Mouse (Mus musculus) brain, adult 10 weeks (tissue): Measurements from ENCODE around the gene Vmn1r35. TPM values are rescaled to one million over a fixed set of nuclear protein-coding genes. Genes with fewer than 3 reads are reported as not detected.

Experiments
- polyA plus RNA-seq: library from polyadenylated mRNA; stranded (reverse); fragments of 350-450 nt; fragmentation: Illumina TruSeq; extraction: RNeasy Lipid Tissue Mini Kit (QIAGEN cat#74804); gene quantifications from one replicate; pipeline ENCODE4 v1.2.3, GENCODE M21; 2015; ENCODE audit warnings: low read depth, low replicate concordance

Vmn1r35 gene
- polyA plus RNA-seq = not detected

DNA sequence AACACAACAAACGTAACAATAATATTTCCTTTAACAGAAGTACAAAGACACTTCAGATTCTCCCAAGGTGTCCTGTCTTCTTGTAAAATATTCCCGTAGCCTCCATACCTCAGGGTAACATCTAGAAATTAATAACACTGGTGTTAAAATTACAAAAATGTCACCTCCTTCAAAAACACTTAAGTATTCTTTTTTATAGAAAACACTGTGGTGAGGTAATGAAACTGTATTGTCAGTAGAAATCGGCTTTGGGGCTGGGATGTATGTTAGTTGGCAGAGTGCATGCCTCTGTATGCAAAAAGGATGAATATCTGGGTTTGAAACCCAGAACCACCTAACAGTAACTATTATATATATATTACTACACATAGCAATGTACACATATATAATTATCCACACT, at the start of gene Vmn1r35:
Gene Vmn1r35 (minus strand): TSS at position 101 of the 400 bp plus-strand sequence.

GRCm38 (mm10) chr6:66729082-66729481, 43.4 kb upstream of the Vmn1r35 start, which contains the start of gene Vmn1r37:
Gene Vmn1r37, plus strand, starts transcription at chr6:66729382.

DNA sequence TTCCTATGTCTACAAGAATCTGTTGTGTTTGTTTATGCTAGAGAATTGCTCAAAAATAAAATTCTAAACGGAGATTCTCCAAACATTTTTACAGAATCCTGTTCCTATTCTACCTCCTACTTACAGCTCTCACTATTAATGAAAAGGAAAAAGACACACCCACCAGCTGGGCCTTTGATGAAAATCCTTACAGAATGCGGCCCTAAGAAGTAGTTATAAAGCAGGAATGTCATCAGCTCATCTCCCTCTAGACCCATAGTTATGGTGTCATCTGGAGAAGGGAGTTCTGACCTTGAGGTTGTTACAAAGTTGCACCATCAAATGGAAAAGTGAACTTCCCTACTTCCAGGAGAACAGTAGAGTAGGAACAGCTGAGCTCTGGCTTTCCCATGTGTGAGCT, 33.4 kb upstream of the Vmn1r35 start, which contains the start of gene Vmn1r36:
Gene Vmn1r36 (minus strand): TSS at position 101 of the 400 bp plus-strand sequence.

GRCm38 (mm10) chr6:66643779-66644178, 41.9 kb downstream of the Vmn1r35 start, which contains the start of gene Vmn1r34:
Gene Vmn1r34, minus strand, starts transcription at chr6:66643879.

Other genes starting within 250 kb of the Vmn1r35 start
- 13.1 TPM for gene Mad2l1, start 150.5 kb downstream of the Vmn1r35 start, polyA plus RNA-seq
- gene Vmn1r32, start 125.8 kb downstream of the Vmn1r35 start, polyA plus RNA-seq = not detected
- gene Vmn1r33, start 67.6 kb downstream of the Vmn1r35 start, polyA plus RNA-seq = not detected
- gene Vmn1r34, start 42.0 kb downstream of the Vmn1r35 start, polyA plus RNA-seq = not detected
- not detected for gene Vmn1r36, start 33.3 kb upstream of the Vmn1r35 start, polyA plus RNA-seq
- not detected for gene Vmn1r37, start 43.5 kb upstream of the Vmn1r35 start, polyA plus RNA-seq
- not detected for gene Vmn1r38, start 96.7 kb upstream of the Vmn1r35 start, polyA plus RNA-seq
- not detected for gene Vmn1r39, start 124.7 kb upstream of the Vmn1r35 start, polyA plus RNA-seq
- gene Gng12, start 210.5 kb upstream of the Vmn1r35 start, polyA plus RNA-seq = 55.7 TPM